Mouse (Mus musculus) adipocyte (in vitro differentiated cells): ENCODE results near the gene Tomt.
"Not testable (repeated sequence)": the region's sequence is repeated elsewhere in the genome, so short reads cannot be mapped to it uniquely, and the experiment has no call there.

Source experiments
- DNase-seq: peaks from one replicate; pipeline ENCODE4 v3.0.0-alpha.2; 2016; ENCODE audit warnings: low spot score

Gene Tomt

DNA sequence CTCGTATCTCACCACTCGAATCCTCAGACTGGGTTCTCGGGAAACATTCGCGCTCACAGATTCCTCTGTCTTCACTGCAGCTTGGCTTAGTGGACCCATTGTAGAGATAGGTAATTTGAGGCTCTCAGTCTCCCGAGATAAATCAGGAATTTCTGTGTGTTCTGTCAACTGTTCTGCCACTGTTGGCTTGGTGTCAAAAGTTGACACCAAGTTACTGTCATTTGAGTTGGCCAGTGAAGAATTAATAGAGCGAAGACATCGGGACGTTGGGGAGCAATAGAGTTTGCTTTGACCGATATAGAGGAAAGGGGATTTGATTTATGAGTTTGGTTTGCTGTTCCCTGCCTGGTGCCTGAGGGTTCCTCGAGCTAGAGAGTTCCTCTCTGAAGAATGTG is at the start of gene Tomt:
Gene Tomt, minus strand, starts transcription at position 73 of the 395 bp plus-strand sequence.
- peak; percentile 53 for DNase-seq

DNA sequence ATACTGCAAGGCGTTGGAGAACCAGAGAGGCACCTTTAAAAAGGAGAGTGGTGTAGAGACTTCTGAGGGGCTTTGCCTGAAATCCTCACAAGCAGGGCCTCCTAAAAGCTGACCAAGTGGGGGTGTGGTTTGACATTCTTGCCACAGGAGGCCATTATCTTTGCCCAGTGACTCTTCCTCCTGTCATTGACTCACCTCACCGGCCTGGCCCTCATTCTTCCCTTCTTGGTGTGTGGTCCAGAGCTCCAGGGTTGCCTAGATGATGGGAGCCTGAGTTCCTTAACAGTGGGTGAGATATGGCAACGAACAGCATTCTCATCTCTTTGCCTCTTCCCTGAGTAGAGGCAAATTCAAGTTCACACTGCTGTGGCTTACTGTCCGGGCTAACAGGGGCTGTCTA is 49.7 kb upstream of the Tomt start:
- no peak for DNase-seq

DNA sequence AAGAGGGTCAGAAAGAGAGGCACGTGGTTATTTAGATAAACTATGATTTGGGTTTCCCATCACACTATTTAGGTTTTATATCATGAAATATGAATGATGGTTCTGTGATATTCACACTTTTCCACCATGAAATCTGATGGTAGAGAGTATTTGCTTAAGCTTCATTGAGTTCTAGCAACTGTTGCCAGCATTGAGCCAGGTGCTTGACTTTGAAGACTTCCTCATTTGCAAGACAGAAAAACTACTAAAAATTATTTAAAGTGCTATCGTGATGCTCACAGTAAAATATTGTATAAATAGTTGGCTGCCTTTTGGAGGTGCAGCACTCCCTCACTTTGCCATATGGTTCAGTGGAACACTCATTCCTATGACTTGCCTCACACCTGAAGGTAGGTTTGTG is 49.1 kb upstream of the Tomt start:
- no peak for DNase-seq

DNA sequence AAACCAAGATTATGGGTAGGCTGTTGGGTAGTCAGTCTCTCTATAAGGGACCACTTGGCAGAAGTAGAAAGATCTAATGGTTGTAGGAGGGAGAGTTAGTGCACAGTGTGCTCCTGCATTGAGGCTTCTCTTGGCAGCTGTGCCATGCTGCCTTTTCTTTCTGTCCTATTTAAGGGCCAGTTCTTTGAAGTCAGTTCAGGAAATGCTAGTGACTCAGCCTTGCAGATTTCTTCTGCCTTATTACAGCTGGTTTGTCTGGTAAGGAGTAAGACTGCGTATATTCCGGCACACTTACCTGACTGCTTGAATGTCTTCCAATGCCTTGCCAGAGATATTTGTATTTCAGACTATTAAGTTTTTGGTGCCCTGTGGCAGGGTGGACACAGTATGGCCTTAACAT is 48.0 kb upstream of the Tomt start:
- DNase-seq = no peak

DNA sequence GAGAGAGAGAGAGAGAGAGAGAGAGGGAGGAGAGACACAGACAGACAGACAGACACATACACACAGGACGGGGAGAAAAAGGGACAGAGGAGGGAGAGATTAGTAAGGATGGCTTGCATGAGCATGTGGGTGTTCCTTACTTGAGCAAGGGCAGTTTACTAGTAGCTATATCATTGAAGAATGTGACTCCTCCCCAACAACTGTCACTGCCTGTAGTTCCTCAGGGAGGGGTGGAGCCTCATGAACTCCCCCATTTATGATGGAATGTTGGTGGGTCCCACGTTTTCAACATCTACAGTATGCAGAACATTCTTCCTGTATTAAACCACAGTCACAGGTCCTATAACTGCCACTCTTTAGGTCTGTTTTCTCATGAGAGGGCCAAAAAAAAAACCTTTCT is 45.9 kb upstream of the Tomt start:
- DNase-seq = no peak

DNA sequence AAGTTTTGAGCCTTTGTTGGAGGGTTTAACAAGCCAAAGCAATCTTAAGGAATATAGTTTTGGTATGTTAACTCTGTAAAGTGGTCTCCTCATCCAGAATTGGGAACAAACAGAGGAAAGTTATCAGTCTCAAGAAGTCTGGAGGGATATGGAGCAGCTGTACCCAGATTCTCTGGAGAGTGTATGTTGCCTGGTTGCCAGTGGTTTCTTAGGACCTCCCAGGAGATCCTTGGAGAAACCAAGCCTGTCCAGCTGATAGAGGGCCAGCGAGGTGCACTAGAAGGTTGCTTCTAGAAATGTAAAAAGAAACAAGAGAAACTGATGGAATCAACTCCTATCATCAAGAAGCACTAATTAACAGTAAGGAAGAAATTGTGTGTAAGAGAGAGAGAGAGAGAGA is 45.5 kb upstream of the Tomt start:
- DNase-seq = no peak

DNA sequence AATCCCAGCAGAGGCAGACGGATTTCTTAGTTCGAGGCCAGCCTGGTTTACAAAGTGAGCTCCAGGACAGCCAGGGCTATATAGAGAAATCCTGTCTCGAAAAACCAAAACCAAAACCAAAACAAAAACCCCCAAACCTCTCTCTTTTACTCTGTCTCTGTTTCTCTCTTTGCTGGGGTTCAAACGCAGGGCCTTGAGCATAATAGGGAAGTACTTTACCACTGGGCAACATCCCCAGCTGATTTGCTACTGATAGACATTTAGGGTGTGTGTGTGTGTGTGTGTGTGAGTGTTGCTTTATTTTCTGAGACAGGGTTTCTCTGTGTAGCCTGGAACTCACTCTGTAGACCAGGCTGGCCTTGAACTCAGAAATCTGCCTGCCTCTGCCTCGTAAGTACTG is 42.8 kb upstream of the Tomt start:
- DNase-seq = not testable (repeated sequence)

DNA sequence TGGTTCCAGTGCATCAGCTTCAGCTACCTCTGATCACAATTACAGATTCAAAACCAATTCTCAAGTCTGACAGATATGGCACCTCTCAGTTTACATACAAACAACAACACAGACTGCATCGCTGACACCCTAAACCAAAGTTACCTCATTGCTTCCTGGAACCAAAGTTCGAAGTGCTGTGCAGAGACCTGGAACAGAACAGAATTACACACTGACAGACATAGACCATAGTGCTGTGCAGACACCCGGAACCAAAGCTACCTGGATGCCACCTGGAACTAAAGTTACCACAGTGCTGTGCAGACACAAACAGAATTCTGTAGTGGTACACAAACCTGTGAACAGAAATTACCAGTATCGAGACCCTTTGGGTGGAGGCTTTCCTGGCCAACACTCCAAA is 33.6 kb upstream of the Tomt start:
- no peak for DNase-seq

DNA sequence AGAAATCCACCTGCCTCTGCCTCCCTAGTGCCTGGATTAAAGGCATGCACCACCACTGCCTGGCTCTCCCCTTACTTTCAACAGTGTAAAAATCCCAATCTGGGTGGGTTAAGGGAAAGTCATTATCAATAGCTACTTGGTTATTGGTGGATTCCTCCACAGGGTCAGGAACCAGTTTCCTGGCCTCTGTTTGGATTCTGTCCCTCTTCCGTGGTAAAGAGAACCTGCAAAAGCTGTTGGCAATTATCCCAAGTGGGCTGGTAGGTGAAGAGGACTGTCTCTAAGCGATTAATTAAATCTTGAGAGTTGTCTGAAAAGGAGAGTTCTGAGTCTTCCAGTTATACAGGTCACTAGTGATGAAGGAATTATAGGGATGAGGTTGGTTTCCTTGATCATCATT is 32.2 kb upstream of the Tomt start:
- no peak for DNase-seq

DNA sequence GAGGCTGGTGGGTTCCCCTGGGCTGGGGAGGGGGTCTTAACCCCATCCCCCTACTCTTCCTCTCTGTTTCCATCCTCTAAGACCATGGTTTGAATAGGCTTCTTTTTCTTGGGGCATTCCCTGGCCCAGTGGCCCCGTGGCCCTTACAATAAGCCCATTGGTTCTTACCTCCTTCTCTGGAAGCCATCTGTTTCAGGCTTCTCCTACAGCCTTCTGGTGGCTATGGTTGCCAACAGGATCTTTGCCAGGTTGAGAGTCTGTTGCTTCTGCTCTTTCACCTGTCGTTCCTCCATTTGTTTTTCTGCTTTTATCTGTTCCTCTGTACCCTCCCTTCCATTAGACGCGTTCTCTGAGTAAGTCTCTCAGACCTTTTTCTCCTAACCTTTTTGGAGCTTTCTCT is 31.4 kb upstream of the Tomt start:
- DNase-seq = no peak

DNA sequence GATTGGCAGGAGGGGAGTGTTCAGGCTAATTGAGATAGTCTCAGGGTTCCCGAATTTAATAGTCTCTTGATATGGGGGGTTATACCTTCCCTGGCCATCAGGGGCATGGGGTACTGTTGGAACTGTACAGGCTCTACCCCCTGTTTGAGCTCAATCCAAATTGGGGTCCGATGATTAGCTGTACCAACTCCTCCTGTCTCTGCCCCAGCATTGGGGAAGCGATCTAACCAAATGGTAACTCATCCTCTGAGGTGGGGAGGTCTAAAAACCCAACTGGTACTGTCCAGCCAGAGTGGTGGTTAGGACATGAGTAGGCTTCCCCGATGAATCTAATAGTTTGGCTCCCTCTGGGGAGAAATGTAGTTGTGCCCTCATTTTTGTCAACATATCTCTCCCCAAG is 30.8 kb upstream of the Tomt start:
- no peak for DNase-seq

DNA sequence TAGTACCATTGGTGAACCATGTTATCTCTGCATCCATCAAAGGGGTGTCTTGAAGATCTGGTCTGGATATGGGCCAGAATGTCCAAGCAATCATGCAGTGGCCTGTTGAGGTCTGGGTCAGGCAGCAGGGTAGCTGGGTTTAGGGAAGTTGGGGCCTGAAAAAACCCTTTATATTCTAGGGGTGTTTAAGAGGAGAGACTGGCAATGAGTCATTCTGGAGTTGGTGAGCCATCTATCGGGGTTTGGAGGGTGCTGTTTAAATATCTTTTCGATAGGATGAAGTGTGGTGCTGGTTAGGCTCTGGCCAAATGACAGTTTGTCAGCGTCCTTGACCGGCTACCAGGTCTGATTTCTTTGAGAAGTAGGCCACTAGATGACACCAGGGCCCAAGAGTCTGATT is 29.8 kb upstream of the Tomt start:
- DNase-seq = no peak

DNA sequence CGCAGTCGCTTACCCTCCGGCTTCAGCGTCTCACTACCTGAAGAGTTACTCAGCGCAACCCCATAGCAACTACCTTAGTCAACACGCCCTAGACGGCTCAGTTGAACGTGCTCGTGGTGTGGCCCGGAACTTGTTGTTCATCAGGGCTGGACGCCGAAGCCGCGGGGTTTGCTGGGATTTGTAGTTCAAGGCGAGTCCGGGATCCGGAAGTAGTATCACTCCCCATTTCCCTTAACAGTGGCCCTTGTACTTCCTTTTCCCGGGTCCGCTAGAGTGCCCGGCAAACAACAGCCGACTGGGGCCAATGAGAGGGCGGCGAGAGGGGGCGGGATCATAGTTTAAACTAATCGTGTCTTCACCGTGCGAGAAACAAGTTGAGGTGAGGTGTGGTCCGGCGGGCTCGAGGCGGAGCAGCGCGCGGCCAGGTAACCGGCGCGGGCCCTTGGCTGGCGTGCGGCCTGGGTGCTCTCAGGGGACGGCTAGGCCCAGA is 27.6 kb upstream of the Tomt start, which contains the start of the genes Lrrc51 and Numa1:
Gene Lrrc51, minus strand, starts transcription at position 145 of the 490 bp plus-strand sequence.
Gene Numa1, plus strand, starts transcription at position 361 of the 490 bp plus-strand sequence.
- DNase-seq = peak; percentile 95

DNA sequence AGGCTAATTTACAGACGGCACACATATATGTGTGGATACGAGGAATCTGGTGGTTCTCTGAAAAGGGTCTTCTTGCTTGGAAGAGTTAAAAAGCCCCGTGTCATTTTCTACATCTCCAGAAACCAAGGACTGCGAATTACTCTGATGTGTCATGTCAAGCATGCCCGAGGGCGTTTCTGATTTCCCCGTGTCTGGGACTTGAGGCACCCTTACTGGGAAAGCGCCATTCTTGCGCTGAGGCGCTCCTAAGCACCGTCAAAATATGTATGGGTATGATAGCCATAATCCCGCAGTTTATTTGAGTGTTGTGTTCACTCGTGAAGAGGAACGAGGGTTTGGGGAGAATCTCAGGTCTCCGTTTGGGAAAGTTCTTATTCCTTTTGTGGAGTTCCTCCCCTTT is 27.1 kb upstream of the Tomt start:
- no peak for DNase-seq

DNA sequence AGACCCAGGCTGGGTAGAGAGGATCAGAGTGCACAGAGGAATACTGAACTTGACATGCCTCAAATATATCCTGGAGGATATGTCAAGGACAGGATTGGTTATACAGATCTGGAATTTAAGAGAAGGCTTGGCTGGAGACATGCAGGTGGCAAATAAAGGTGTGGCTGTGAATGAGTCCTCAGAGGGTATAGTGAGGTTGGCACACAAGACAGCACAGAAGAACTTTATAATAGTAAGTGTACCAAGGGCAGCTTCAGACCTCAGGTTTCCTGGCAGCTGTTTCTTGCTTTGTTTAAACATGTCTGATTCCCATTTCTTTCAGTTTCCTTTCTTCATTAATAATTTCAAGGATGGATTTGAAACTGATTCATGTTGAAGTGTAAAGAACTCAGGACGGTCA is 26.4 kb upstream of the Tomt start:
- no peak for DNase-seq

DNA sequence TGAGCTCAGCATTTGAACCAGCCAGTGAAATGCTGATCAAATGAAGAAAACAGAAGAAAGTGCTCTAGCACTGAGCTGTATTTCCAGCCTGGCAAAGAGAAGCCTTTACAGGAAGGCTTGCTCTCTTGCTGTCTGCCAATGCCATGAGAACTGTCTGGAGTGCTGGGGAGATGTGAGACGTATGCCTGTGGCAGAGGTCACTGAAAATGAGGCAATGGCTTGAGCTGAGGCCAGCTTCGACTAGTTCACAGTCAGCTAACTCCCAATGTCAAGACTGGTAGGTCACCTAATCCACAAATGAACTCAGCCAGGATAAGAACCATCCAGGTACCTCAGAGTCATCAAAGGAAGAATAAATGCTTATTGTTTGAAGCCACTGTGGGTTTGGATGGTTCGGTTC is 21.9 kb upstream of the Tomt start:
- DNase-seq = peak; percentile 85

DNA sequence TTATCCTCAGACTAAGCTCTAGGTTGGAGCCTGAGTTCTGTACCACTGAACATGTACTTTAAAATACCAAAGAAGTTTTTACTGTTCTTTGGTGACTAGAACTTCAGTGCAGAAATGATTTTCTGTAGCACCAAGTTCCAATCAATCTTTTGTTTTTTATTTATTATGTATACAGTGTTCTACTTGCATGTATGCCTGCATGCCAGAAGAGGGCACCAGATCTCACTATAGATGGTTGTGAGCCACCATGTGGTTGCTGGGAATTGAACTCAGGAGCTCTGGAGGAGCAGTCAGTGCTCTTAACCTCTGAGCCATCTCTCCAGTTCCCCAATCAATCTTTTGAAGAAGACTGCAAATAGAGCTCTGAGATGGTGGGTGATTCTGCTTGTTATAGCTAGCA is 19.7 kb upstream of the Tomt start:
- DNase-seq = not testable (repeated sequence)

DNA sequence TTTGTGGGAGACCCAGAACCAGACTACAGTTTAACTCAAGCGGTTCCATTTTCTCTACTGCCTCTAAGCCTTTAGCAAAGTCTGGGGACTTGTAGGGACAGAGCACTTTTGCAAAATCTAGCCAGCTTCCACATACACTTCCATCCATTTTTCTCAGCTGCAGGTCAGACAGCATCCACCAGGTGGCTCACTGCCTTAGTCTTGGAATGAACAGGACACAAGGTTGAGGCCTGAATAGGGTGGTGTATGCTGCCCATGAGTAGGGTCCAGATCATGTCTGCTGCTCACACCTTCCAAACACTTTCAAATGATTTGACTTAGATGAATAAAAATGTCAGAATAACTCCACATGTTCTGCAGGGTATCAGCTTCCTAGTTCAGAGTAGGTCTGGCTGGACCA is 11.9 kb upstream of the Tomt start:
- DNase-seq = peak; percentile 77

DNA sequence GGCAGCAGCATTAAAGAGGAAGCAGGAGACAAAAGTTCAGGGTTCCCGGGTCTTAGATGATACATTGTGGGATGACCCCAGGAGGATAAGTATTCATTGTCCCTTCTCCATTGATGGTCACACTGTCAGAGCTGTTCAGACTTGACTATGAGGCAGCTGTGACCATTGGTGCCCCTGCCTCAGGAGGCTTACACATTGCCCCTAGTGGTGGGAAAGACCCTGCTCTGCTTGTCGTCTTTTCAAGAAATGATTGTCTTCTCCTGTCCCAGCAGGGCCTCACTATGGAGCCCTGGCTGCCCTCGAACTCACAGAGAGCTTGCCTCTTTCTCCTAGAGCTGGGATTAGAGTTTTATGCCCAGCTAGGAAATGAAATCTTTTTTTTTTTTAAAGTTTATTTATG is 5.8 kb upstream of the Tomt start:
- no peak for DNase-seq

DNA sequence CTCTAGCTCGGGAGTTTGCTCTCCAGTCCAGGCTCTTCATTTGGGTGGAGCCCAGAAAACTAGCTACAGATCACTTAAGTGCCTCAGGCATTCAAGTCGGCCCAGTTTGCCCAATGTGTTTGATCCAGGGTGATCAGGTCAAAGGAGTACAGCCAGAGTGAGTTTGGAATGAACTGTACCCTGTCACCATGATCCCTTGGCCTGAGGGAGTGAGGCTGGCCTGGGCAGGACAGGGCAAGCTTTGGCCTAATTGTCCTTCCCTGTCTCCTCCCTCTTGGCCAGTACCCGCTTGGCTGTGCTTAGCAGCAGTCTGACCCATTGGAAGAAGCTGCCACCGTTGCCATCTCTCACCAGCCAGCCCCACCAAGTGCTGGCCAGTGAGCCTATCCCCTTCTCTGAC is 4.0 kb upstream of the Tomt start:
- DNase-seq = peak; percentile 75

DNA sequence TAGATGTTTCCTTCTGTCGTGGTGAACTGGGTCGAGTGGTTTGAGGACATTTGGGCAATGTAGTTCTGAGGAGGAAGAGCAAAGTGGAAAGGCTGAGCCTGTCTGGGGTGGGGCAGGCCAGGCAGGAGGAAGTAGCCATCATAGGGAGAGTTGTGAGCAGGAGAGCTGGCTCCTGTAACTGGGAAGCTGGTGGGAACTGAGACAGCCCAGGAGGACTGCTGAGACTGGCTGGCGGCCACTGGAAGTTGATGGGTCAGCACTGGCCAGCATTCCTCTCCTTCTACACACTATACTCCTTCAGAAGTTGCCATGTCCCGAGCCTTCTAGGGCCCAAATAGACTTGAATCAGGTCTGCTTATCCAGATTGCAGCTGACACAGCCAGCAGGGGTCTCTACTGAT is 2.2 kb upstream of the Tomt start:
- no peak for DNase-seq

DNA sequence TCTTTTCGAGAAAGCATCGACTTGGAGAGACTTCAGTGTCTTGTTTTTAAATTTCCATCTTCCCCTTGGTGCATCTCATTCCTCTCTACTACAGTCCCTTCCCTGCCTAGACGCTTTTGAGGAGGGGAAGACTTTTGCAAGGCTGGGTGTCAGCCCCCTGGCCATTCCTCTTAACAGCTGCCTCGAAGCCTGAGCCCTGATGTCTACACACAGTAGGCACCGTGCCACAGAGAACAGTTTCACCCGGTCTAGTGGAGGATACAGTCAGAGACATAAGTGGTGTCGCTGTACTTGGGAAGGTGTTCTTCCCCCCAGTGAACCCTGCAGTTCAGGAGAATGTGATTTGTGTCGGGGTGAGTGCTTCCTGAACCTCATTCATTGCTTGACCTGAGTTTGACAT is 537 bp upstream of the Tomt start:
- peak; percentile 64 for DNase-seq

DNA sequence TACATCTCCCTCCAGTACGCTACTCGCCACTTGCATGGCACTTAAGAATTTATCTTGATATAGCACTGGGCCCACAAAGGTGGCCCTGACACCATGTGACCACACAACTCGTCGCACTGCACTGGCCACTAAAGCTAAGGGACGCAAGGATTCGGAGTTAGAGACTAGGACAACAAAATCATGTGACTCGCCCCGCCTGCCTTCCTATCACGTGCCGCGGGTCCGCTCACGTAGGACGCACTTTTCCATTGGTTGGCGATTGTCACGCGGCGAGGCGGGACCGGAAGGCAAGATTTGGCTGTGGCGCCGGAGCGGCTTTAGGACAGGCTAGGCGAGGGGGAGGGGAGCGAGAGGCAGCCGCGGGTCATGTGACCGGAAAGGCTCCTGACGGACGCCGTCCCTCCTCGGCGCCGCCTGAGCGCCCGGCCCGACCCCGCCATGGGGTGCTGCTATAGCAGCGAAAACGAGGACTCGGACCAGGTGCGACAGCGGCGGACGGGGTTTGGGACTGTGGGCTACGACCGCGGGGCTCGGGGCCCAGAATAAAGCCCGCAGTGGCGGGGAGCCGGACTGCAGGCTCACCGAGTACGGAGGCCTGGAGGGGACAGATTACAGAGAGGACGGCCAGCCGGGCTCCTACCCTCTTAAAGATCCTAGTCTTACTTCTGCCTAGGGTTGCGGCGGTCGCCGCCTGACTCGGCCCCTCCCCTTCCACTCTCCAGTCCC is 435 bp downstream of the Tomt start, which contains the start of gene Lamtor1:
Gene Lamtor1, plus strand, starts transcription at position 344 of the 726 bp plus-strand sequence.
- peak; percentile 98 for DNase-seq

DNA sequence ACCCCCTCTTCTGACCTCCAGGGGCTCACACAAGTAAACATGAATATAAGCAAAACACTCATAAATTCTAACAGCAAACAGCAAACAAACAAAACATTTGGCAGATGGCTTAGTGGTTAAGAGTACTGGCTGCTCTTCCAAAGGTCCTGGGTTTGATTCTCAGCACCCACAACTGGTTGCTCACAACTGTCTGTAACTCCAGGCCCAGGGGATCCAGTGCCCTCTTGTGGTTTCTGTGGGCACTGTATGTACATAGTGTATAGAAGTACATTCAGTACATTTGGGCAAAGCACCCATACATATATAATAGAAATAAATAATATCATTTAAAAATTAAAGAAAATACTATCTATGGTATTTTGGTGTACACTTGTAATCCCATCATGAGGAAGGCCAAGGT is 3.3 kb downstream of the Tomt start:
- DNase-seq = no peak
